8 mouse cellular contexts compared by ENCODE assay signal in the genomic region with DNA sequence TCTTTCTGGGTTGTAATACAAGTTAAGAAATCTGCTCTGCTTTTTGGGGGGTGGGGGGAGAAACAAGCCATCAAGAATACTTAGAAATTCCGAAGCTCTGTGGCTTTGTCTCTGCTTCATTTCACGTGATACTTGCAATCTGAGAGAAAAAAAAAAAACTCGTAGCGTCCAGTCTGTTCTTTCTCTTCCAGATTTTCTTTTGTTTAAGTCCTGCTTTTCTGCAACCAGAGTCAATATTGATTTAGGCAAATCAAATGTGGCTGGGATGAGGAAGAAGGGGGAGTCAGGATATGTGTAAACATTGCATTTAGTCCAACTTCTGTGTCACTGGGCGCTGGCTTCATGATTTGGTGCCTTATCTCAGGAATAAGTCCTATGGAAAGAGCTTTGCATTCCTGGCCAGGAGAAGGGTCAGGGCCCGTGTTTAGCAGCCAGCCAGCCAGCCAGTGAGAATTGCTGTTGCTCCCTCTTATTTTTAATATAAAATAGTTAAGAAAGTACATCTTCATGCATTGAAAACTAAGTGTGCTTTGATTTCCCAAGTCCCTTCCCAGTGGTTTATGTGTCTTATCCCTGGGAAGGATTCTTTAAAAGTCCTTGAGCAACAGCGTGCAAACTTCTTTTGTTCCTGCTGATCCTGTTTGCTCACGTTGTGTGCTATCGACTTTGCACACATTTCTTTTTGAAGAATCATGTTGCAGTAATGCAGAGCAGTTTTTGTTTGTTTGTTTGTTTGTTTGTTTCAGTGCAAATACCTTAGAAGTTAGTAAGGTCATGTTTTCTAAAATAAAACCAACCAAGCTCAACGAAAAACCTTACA.
DNase-seq lines count a peak whose midpoint lies in the region; ATAC-seq and TF ChIP-seq lines count a peak whose summit lies in the region.

No protein-coding gene starts in this region.

- H3K4me1 ChIP-seq in kidney, adult 2 months (ENCODE audit: control insufficient read depth, insufficient read depth, low read length): peaks cover 4% of the 10 kb centered on the region
- H3K4me1 ChIP-seq in lung, embryonic 14.5 days (ENCODE audit: insufficient read depth): peaks cover 6% of the 10 kb centered on the region; the same call in 1 of the 2 replicates
- H3K4me1 ChIP-seq in olfactory bulb, adult 2 months (ENCODE audit: control insufficient read depth, insufficient read depth, low read length): 0 out of 2 replicates have a peak, but pooled peaks cover 2% of the 10 kb centered on the region

- peak overlapping the region; percentile 85 for H3K27ac ChIP-seq in kidney, adult 2 months (ENCODE audit: insufficient read depth, low read depth, low read length)
- peak overlapping the region; percentile 98 for H3K27ac ChIP-seq in lung, embryonic 14.5 days (ENCODE audit: low read depth)
- H3K27ac ChIP-seq in olfactory bulb, adult 2 months (ENCODE audit: insufficient read depth, low read depth, low read length): peak overlapping the region; percentile 93; the same call in 1 of the 2 replicates

- TF ChIP-seq CTCF in kidney, adult 2 months (conservative IDR thresholded peaks at IDR 0.05; ENCODE audit: insufficient read depth, insufficient read length, low read depth, low read length): no peak
- no peak for TF ChIP-seq CTCF in lung, embryonic 14.5 days (IDR thresholded peaks at IDR 0.05; ENCODE audit: low read depth)
- no peak for TF ChIP-seq CTCF in olfactory bulb, adult 2 months (IDR thresholded peaks at IDR 0.05; ENCODE audit: insufficient read depth, low read depth, low read length)

- H3K4me2 ChIP-seq in lung, embryonic 14.5 days: peak overlapping the region; percentile 75

- peak; percentile 45 for DNase-seq in urinary bladder, postnatal 14 days (ENCODE audit: low spot score)
- DNase-seq in urinary bladder, adult 2 months (ENCODE audit: low spot score): no peak
- DNase-seq in heart, adult 8-10 months (ENCODE audit: low spot score): peak; percentile 60
- DNase-seq in kidney, adult 2 months: peak; percentile 54
- DNase-seq in lung, embryonic 14.5 days: peak; percentile 77
- DNase-seq in left cerebral cortex, adult 9 months (ENCODE audit: low spot score in 2 of 2): no peak
- no peak for DNase-seq in cerebellum, adult 8-10 months

- no peaks in the 10 kb centered on the region; the same call in 1 of the 2 replicates for H3K36me3 ChIP-seq in kidney, adult 2 months (ENCODE audit: control insufficient read depth, insufficient read depth, low read length)
- no peaks in the 10 kb centered on the region for H3K36me3 ChIP-seq in lung, embryonic 14.5 days (ENCODE audit: insufficient read depth)

- peak; percentile 60 for ATAC-seq in lung, embryonic 14.5 days (ENCODE audit: insufficient read depth)

- peak overlapping the region; percentile 86 for H3K4me3 ChIP-seq in kidney, adult 2 months (ENCODE audit: insufficient read depth, low read depth, low read length)
- peak overlapping the region; percentile 46 for H3K4me3 ChIP-seq in lung, embryonic 14.5 days (ENCODE audit: low read depth, low read length)
- no peak overlapping the region for H3K4me3 ChIP-seq in olfactory bulb, adult 2 months (ENCODE audit: insufficient read depth, low read depth, low read length)

- no peak for TF ChIP-seq POLR2A in kidney, adult 2 months (IDR thresholded peaks at IDR 0.05; ENCODE audit: low read depth, low read length)
- no peak for TF ChIP-seq POLR2A in olfactory bulb, adult 2 months (IDR thresholded peaks at IDR 0.05; ENCODE audit: insufficient read depth, low read depth, low read length)

- no peaks in the 10 kb centered on the region for H3K27me3 ChIP-seq in kidney, adult 2 months (replicated peaks; ENCODE audit: control insufficient read depth, insufficient read depth, low read length)
- H3K27me3 ChIP-seq in lung, embryonic 14.5 days (ENCODE audit: insufficient read depth, low read length): no peaks in the 10 kb centered on the region

- H3K9ac ChIP-seq in lung, embryonic 14.5 days: peak overlapping the region; percentile 72

- 6% methylated on average over 10 of the region's 10 CpGs for WGBS in kidney, adult 2 months
- WGBS in lung, embryonic 14.5 days: 4% methylated on average over 10 of the region's 10 CpGs
- WGBS in olfactory bulb, adult 2 months: 52% methylated on average over 10 of the region's 10 CpGs

- no peaks in the 10 kb centered on the region for H3K9me3 ChIP-seq in lung, embryonic 14.5 days (ENCODE audit: low read depth, low read length)

Comparison
In these comparisons a context has a peak if more than half of its experiments do, and no peak if none do; other contexts are left out.
1. DNase-seq: peak in urinary bladder, postnatal 14 days (single experiment), heart, adult 8-10 months (single experiment), kidney, adult 2 months (single experiment) and lung, embryonic 14.5 days (single experiment); none in urinary bladder, adult 2 months (single experiment), left cerebral cortex, adult 9 months (0 of 2) and cerebellum, adult 8-10 months (single experiment).
2. Peak in every context shown above with its lines, with median percentiles within 50 percentile points of each other: H3K27ac ChIP-seq.